Mouse (Mus musculus) frontal cortex, postnatal 25 days (tissue): ENCODE data around the gene Acer3.

Experiments
- DNase-seq, 2 experiments: peaks; one replicate each; pipeline ENCODE4 v3.0.0; 2022; ENCODE audit warnings: low spot score in 2 of 2

The Acer3 gene

DNA sequence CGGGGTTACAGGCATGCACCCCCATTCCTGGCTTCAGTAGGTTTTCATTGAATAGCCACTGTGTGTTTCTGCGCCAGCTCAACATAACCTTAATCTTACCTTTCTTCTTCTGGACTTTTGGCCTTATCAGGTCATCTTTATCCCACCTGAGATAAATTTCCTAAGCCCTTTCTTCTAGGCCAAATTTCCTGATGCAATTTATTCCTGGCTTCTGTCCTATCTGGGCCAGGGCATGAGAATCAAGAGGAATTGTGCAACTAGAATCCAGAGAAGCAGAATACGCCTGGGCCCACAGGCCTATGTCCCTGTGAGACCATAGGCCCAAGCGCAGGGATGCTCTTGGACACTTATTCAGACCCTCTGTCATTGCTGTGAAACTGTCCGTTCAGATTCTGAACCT lies 12.5 kb upstream of the Acer3 start:
- no peak for DNase-seq

DNA sequence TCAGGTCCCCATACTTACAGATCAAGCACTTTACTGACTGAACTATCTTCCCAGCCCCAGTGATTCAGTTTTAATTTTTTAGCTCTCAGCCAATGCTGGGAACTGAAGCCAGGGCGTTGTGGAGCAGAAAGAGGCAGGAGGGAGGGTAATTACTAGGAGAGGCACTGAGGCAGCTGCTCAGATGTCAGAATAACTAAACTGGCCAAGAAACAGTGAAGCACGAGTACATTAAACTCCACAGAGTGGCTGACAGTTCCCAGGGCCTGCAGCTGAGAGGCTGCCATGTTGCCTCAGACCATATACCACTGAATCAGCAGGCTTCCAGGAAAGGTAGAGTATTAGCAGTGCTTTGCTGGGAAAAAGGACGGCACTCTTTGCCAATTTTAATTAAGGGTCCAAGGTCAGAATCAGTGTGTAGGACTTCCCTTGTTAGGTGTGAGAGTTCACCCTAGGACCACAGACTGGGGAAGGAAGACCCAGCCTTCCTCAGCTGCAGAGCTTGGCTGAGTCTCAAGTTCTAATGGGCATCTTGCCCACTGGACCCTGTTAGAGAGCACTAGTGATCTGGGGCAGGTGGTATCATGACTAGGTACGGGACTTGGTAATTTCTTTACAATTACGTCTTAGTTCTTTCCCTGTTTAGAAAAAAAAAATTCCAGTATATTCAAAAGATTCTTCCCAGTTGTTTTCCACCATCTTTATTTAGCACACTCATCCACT lies 11.8 kb upstream of the Acer3 start:
- DNase-seq = no peak

GRCm38 (mm10) chr7:98331932-98332331 lies 10.9 kb upstream of the Acer3 start:
- DNase-seq = no peak

DNA sequence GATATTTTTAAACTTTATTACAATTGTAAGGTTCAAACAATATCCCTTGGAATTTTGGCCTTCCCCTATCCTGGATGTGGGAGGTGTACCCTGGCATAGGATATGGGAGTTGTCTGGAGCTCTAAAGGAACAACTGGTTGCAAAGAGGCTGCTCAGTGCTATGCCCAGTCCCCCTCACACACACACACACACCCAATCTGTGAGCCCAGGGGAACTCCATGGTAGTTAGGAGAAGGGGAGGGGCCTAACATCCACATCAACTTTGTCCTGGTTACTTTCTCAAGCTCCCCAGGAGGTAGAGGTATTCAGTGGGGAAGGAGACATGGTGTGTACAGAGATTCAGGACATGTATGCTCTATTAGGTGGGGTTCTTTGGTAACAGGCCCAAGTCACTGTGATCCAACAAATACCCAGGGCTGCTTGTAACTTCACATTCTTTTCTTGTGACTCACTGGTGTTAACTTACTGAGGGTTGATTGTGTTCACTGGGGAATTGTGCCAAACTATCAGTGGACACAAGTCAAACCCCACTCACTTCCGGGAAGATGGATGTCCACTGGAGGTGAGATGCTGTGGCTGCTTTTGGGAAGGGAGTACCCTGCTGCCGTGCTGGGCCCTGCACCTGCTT lies 9.5 kb upstream of the Acer3 start:
- DNase-seq = no peak

DNA sequence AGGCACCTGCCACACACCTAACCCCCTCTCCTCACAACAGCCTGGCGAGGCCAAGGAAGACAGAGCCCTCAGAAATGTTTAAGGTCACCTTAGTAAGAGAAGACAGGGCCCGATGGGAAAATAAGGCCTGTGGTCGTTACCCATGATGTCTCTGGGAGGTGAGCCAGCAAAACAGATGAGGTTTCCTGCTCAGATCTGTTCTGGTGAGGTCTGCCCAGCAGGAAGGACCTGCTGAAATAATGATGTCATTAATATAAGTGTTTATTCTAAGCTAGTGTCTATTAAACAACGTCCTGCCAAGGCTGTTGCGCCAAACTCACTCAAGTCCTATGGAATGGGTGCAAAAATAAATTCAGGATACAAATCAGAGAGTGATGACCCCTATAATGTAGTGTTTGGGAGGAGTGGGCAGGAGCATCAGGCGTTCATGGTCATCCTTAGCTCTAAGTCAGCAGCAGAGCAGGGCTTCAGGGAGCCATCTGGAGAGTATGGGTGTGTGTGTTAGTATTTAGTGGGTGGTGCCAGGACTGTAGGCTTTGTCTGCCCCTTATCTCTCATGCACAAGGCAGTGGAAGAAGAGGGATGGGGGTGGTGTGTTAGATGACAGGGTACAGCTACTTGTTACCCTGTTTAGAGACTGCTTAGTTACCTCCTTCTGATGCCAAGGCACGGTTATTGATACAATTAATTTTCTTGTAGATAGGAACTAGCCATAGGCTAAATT lies 8.8 kb upstream of the Acer3 start:
- DNase-seq = no peak

- no peak for DNase-seq
These were observed 7.3 kb upstream of the Acer3 start for GRCm38 (mm10) chr7:98328311-98328710.

GRCm38 (mm10) chr7:98326051-98326450 lies 5.0 kb upstream of the Acer3 start:
- no peak for DNase-seq

GRCm38 (mm10) chr7:98324228-98324627 lies 3.2 kb upstream of the Acer3 start:
- no peak for DNase-seq

DNA sequence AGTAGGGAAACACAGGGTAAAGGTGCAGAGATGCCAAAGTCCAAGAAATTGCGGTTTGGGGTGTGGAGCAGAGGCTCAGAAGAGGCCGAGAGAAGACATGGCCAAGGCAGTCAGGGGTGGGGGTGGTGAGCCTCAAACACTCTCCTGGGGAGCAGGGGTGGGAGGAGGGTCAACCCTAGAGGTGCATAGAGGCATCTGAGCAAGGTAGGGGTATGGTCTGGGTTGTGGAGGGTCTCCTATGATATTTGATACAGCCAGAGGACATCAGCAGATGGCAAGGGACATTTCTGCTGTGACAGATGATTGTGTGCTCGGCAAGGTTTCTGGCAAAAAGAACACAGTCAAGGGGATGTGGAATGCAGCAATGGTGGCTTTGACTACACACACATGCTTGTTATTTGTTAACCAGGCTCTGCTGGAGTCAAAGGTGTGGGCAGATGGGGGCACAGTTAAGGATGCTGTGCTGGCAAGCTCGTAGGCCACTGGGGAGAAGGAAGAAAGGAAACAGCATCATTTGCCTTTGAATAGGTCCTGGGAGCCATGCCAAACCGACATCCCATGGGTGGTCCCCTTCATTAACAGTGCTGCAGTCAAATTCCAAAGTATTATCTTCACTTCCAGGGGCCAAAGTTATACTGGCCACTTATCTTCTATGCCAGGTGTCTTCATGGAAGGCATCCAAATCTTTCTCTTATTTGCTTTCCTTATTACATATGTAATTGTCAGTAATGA lies 2.4 kb upstream of the Acer3 start:
- DNase-seq = no peak

GRCm38 (mm10) chr7:98322415-98322814 lies 1.4 kb upstream of the Acer3 start:
- DNase-seq = no peak

- no peak for DNase-seq
These were observed 927 bp downstream of the Acer3 start for GRCm38 (mm10) chr7:98320006-98320556.

- no peak for DNase-seq
These were observed 4.4 kb downstream of the Acer3 start for GRCm38 (mm10) chr7:98316568-98316967.

GRCm38 (mm10) chr7:98315087-98315486 lies 5.9 kb downstream of the Acer3 start:
- no peak for DNase-seq

DNA sequence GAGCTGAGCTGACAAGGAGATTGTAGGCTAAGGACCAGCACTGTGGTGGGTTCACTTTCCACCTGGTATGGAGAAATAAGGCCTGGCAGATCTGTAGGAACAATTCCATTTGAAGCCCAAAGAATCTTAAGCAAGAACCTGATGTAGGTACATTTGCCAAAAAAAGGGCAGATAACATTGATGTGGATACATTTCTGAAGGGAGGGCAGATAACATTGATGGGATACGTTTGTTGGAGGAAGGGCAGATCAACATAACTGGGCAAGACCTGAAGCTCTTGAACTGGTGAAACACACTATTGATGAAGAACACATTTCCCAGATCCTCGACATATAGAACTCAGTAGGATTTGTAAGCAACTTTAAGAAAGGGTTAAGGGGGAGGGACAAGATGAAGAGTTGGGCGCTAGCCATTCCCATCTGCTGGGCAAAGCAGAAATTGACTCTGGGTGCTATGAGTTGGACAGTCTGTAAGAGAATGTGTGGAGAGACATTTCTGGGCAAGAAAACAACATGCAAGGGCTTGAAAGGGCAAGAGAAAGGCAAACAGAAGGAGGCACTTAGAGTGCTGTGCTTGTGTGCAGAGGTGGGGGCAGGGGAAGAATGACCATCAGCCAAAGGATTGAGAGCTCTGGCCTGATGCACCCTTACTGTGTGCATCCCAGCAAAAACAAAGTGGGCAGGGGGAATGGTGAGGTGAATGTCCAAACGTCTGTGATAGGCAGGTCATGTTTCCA lies 8.7 kb downstream of the Acer3 start:
- DNase-seq = no peak

DNA sequence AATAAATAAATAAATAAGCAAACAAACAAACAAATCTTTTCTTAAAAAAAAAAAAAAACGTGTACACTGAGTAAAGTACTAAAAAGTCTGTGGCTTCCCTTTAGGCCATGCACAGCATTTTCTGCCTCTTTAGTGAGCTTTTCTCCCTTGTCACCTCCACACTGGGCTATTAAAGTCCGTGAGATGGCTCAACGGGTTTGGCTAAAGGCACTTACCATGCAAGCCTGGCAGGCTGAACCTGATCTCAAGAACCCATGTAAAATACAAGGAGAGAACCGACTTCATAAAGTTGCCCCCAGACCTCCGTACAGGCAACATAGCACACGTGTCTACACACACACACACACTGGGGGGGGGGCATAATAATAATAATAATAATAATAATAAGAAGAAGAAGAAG lies 10.7 kb downstream of the Acer3 start:
- no peak for DNase-seq

- peak; percentile 80 to 83 for DNase-seq
These were observed 11.6 kb downstream of the Acer3 start for GRCm38 (mm10) chr7:98309219-98310030.

- peak; percentile 12 to 30 for DNase-seq
These were observed 12.3 kb downstream of the Acer3 start for GRCm38 (mm10) chr7:98308607-98309218.

GRCm38 (mm10) chr7:98307921-98308606 lies 12.9 kb downstream of the Acer3 start:
- DNase-seq = no peak

DNA sequence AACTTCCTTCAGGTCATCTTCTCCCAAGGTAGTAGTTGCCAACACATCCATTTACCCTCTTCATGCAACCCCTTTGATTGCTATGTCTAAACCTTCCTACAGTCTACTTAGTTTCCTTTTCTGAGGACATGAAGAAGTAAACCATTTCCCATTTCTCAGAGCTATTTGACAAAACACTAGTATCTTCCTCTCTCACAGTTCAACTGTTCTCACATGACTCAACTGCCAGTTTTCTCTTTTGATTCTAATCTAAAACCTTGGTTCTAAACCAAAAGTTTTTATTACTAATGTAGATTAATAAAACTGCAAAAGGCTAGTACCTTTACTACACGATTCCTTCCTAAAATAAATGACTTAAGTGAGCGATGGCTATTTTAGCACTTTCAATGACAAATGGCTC lies 13.6 kb downstream of the Acer3 start:
- DNase-seq = no peak
